Comparison of ENCODE assay signal across 16 mouse cellular contexts in genomic region chr19:55700214-55700568, GRCm38 (mm10). TPM values are rescaled to one million over a fixed set of nuclear protein-coding genes. Genes with fewer than 3 reads are reported as not detected.
DNase-seq lines count a peak whose midpoint lies in the region; ATAC-seq lines count a peak whose summit lies in the region.
"Had no signal": no experiment of that assay in that cellular context is flagged by ENCODE, and none has a peak within 500 bp of the region (broad histone marks: within the 10 kb centered on the region; RNA-seq: fewer than 3 reads in every experiment).

No protein-coding gene starts in this region.

- no peak overlapping the region for H3K4me3 ChIP-seq in heart, embryonic 15.5 days
- H3K4me3 ChIP-seq in lung, embryonic 15.5 days: no peak overlapping the region
- no peak overlapping the region for H3K4me3 ChIP-seq in liver, embryonic 11.5 days (ENCODE audit: low read depth, low read length)
- H3K4me3 ChIP-seq in stomach, embryonic 15.5 days (replicated peaks): no peak overlapping the region
- H3K4me3 ChIP-seq: hindbrain, embryonic 10.5 days; limb, embryonic 13.5 days had no signal

- no peak overlapping the region for H3K27ac ChIP-seq in heart, embryonic 15.5 days
- no peak overlapping the region for H3K27ac ChIP-seq in lung, embryonic 15.5 days
- H3K27ac ChIP-seq in liver, embryonic 11.5 days (ENCODE audit: low read depth, low read length): peak overlapping the region; percentile 47; the same call in 1 of the 2 replicates
- H3K27ac ChIP-seq in stomach, embryonic 15.5 days: peak overlapping the region; percentile 86
- H3K27ac ChIP-seq: hindbrain, embryonic 10.5 days; limb, embryonic 13.5 days had no signal

- ATAC-seq in heart, embryonic 15.5 days (replicated peaks; ENCODE audit: insufficient number of reproducible peaks, insufficient read depth, low FRiP score, low read depth): no peak
- ATAC-seq in lung, embryonic 15.5 days (ENCODE audit: borderline replicate concordance, extremely low read depth, low FRiP score, low TSS enrichment): no peak
- no peak for ATAC-seq in liver, embryonic 11.5 days (replicated peaks; ENCODE audit: low FRiP score)
- ATAC-seq in stomach, embryonic 15.5 days (ENCODE audit: insufficient read depth, low FRiP score, low read depth): peak; percentile 15; the same call in 1 of the 2 replicates
- no peak for ATAC-seq in megakaryocyte progenitor cell, adult 5-6 weeks (replicated peaks; ENCODE audit: poor library complexity)
- ATAC-seq: forebrain, postnatal 0 days had no signal

- peaks cover 14% of the 10 kb centered on the region for H3K4me1 ChIP-seq in heart, embryonic 15.5 days (replicated peaks)
- peaks cover 12% of the 10 kb centered on the region for H3K4me1 ChIP-seq in lung, embryonic 15.5 days
- H3K4me1 ChIP-seq in liver, embryonic 11.5 days (replicated peaks; ENCODE audit: control insufficient read depth, insufficient read depth, low read length): peaks cover 4% of the 10 kb centered on the region; the same call in 1 of the 2 replicates
- H3K4me1 ChIP-seq in stomach, embryonic 15.5 days: peaks cover 12% of the 10 kb centered on the region; the same call in 1 of the 2 replicates

- no peak for DNase-seq in heart, adult 18-20 months
- DNase-seq in lung, adult 18-20 months: no peak
- DNase-seq in liver, embryonic 11.5 days (ENCODE audit: low spot score): no peak
- no peak for DNase-seq in gastrocnemius, postnatal 25 days
- DNase-seq: adrenal gland, postnatal 14 days; cerebellum, adult 9-11 months; embryo, embryonic 11 days; forebrain, postnatal 0 days; layer of hippocampus, postnatal 36 days had no signal

- H3K9ac ChIP-seq in heart, embryonic 15.5 days: no peak overlapping the region
- no peak overlapping the region for H3K9ac ChIP-seq in lung, embryonic 15.5 days
- H3K9ac ChIP-seq in liver, embryonic 11.5 days (ENCODE audit: low read depth, low read length): no peak overlapping the region
- H3K9ac ChIP-seq in stomach, embryonic 15.5 days: no peak overlapping the region
- H3K9ac ChIP-seq: forebrain, postnatal 0 days; limb, embryonic 13.5 days had no signal

- no peaks in the 10 kb centered on the region for H3K36me3 ChIP-seq in heart, embryonic 15.5 days
- H3K36me3 ChIP-seq in lung, embryonic 15.5 days: no peaks in the 10 kb centered on the region
- H3K36me3 ChIP-seq in liver, embryonic 11.5 days (ENCODE audit: control insufficient read depth, insufficient read depth, low read length): no peaks in the 10 kb centered on the region
- H3K36me3 ChIP-seq in stomach, embryonic 15.5 days: no peaks in the 10 kb centered on the region
- H3K36me3 ChIP-seq: G1E; hindbrain, embryonic 10.5 days; limb, embryonic 13.5 days had no signal

- H3K4me2 ChIP-seq in heart, embryonic 15.5 days: peak overlapping the region; percentile 44
- peak overlapping the region; percentile 4; the same call in 1 of the 2 replicates for H3K4me2 ChIP-seq in lung, embryonic 15.5 days
- peak overlapping the region; percentile 38 for H3K4me2 ChIP-seq in liver, embryonic 11.5 days
- peak overlapping the region; percentile 37 for H3K4me2 ChIP-seq in stomach, embryonic 15.5 days
- H3K4me2 ChIP-seq: limb, embryonic 13.5 days had no signal

- WGBS in heart, embryonic 15.5 days: 14% methylated on average over 6 of the region's 6 CpGs
- WGBS in lung, embryonic 15.5 days: 9% methylated on average over 6 of the region's 6 CpGs
- WGBS in liver, embryonic 11.5 days: 9% methylated on average over 6 of the region's 6 CpGs
- WGBS in stomach, embryonic 15.5 days: 17% methylated on average over 6 of the region's 6 CpGs

- 0 out of 2 replicates have a peak, but pooled peaks cover 3% of the 10 kb centered on the region for H3K27me3 ChIP-seq in heart, embryonic 15.5 days
- H3K27me3 ChIP-seq in lung, embryonic 15.5 days: peaks cover 2% of the 10 kb centered on the region; the same call in 1 of the 2 replicates
- H3K27me3 ChIP-seq in liver, embryonic 11.5 days (replicated peaks; ENCODE audit: control insufficient read depth, insufficient read depth, low read length): peaks cover 14% of the 10 kb centered on the region
- H3K27me3 ChIP-seq in stomach, embryonic 15.5 days (replicated peaks): no peaks in the 10 kb centered on the region

- H3K9me3 ChIP-seq in heart, embryonic 15.5 days (replicated peaks): no peaks in the 10 kb centered on the region
- H3K9me3 ChIP-seq in lung, embryonic 15.5 days: no peaks in the 10 kb centered on the region
- no peaks in the 10 kb centered on the region for H3K9me3 ChIP-seq in liver, embryonic 11.5 days (ENCODE audit: control insufficient read depth, low read length)
- no peaks in the 10 kb centered on the region for H3K9me3 ChIP-seq in stomach, embryonic 15.5 days
- H3K9me3 ChIP-seq: G1E; hindbrain, embryonic 10.5 days; limb, embryonic 13.5 days had no signal

RNA-seq across cellular contexts. Expression of gene Tcf7l2, which starts 41.4 kb away (rescaled TPM):
- polyA plus RNA-seq in heart, embryonic 15.5 days (2015; fragmentation: Nextera tagmentation; extraction: Ambion mirVana): 43.2 and 48.2 TPM in 2 replicates
- 10 to 100 TPM; 11.9 to 13.2 TPM for total RNA-seq in heart, adult 18-20 months (2021)
- 42.5 and 45.6 TPM in 2 replicates for polyA plus RNA-seq in lung, embryonic 15.5 days (2015; fragmentation: Nextera tagmentation; extraction: Ambion mirVana)
- polyA plus RNA-seq in liver, embryonic 11.5 days (2014; fragmentation: Nextera tagmentation; extraction: Ambion mirVana): 48.9 and 50.3 TPM in 2 replicates
- 85.2 and 89.4 TPM in 2 replicates for polyA plus RNA-seq in stomach, embryonic 15.5 days (2015; fragmentation: Nextera tagmentation; extraction: Ambion mirVana)
- total RNA-seq in gastrocnemius, postnatal 25 days (2021): 1 to 10 TPM; 7.8 to 8.8 TPM
- 3.6 and 6.2 TPM in 2 replicates for total RNA-seq in megakaryocyte progenitor cell, adult 5-6 weeks (2015)
- 0.37 and 0.71 TPM in 2 replicates for total RNA-seq in megakaryocyte progenitor cell, adult 5-6 weeks (2017)

Comparison
In these comparisons a context has a peak if more than half of its experiments do, and no peak if none do; other contexts are left out.
1. H3K27ac ChIP-seq: peak in liver, embryonic 11.5 days (single experiment) and stomach, embryonic 15.5 days (single experiment); none in heart, embryonic 15.5 days (single experiment) and lung, embryonic 15.5 days (single experiment).
2. Peak in every context shown above with its lines, with median percentiles within 50 percentile points of each other: H3K4me2 ChIP-seq.